Mouse (Mus musculus) lung, postnatal 14 days (tissue): ENCODE data around the gene Ebf1.

ENCODE experiments used
- DNase-seq: peaks from one replicate; pipeline ENCODE4 v3.0.0; 2021

The Ebf1 gene

DNA sequence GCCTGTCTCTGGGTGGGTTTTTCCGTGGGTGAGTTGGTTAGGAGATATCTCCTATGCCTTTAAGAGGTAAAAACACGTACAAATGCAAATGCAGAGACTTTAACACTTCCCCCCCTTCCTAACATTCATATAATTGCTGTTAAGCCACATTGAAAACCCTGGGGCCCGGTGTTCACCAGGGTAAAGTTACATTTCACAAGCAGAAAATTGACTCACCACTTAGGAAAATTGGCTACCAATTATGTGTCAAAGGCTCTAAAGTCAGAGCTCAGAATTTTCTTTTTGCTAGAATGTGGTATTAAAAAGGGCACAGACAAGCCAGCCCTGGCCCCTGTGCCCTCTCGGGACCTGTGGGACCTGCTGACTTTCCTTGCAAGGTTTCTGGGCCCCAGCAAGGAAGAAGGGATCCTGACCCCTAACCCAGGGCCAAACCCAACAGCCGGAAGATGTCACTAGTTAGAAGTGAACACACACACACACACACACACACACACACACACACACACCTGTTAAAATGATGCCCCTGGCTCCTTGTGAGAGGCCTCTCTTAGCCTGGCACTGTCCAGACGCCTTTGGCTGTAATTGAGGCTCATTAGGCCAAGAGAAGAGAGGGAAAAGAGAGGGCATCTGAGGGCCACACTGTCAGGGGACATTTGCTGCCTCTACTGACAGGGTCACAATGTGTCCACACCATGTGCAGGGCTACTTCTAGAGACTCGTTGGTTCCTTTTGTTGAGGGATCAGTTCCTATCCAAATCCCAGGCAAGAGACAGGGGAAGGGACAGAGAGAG is 48.8 kb downstream of the Ebf1 start:
- DNase-seq = no peak

- no peak for DNase-seq
Observed at GRCm38 (mm10) chr11:44666741-44667140, 49.6 kb downstream of the Ebf1 start.

GRCm38 (mm10) chr11:44681306-44681705 is 64.2 kb downstream of the Ebf1 start:
- no peak for DNase-seq

DNA sequence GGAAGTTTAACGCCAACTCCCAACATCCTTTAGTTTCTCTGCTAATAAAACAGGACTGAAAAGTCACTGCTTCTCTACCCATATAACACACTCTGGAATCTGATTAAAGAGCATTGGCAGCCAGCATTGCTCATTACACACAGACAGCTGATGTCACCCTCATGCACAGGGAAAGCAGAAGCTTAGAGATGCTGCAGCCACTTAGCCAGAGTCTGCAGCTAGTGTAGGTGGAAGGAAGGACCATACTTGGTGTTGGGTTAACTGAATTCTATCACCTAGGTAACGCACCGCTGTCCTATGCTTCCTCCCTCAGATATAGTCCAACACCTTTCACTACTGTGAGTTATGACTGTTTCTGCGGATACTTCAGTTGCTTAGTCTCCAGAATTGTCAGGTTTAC is 64.9 kb downstream of the Ebf1 start:
- no peak for DNase-seq

GRCm38 (mm10) chr11:44682703-44683539 is 65.8 kb downstream of the Ebf1 start:
- no peak for DNase-seq

DNA sequence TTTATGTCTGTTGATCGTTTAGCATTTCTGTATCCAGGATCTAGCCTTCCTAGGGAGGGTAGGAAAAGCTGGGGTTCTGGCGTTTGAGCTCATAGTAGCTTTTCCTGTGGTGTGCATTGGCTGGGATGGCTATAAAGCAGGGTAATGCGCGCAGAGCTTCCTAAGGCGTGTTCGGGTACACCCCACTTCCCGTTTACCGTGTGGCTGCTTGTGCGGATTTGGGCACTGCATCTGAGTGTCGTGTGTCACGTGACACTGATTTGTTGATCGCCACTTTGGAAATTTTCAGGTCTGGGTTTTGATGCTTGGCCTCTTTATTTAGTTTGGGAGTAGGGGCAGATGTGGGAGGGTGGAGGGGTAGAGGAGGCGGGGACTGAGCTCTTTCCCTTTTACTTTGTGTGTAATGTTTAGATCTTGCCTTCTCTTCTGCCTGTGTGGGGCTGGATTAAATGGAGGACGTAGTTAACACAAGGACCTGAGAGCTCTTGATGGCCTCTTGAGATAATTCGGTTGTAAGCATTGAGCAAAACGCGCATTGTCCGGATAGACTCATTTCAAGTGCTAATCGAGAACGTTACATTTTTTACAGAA is 67.5 kb downstream of the Ebf1 start:
- peak; percentile 37 for DNase-seq

DNA sequence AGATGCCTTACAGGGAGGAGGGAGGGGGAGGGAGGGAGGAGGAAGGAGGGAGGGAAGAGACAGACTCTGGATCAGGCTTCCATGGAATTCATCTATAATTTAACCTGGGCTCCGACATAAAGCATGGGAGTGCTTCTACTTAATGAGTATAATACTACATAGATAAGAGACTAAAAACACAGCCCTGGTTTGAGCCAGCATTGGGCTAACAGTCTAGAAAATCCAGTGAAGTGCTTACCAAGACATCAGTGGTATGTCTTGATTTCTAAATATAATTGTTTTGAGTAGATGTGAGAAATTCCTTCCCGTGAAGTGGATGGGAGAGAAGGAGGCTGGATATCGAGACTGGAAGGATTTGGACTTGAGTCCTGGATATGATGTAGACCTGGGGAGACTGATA is 68.0 kb downstream of the Ebf1 start:
- no peak for DNase-seq

GRCm38 (mm10) chr11:44685911-44686361 is 68.8 kb downstream of the Ebf1 start:
- peak; percentile 19 for DNase-seq

GRCm38 (mm10) chr11:44686378-44686777 is 69.3 kb downstream of the Ebf1 start:
- no peak for DNase-seq

- no peak for DNase-seq
Observed at GRCm38 (mm10) chr11:44688542-44688941, 71.4 kb downstream of the Ebf1 start.

- no peak for DNase-seq
Observed at GRCm38 (mm10) chr11:44689571-44690264, 72.6 kb downstream of the Ebf1 start.

GRCm38 (mm10) chr11:44690265-44690572 is 73.1 kb downstream of the Ebf1 start:
- no peak for DNase-seq

DNA sequence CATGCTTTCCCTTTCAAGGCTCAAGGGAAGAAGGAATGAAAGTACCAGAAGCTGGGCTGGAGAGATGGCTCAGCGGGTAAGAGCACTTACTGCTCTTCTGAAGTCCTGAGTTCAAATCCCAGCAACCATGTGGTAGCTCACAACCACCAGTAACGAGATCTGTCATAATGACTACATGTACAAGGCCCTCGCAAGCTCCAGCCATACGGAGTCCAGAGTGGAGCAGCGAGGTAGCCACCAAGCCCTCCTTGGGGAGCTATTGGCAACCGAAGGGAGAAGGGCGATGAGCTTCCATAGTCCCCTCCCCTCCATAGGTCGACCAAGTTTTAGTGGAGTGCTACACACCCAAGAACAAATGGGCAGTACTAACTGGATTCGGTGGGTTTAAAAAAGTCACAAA is 78.3 kb downstream of the Ebf1 start:
- no peak for DNase-seq

GRCm38 (mm10) chr11:44696539-44697201 is 79.6 kb downstream of the Ebf1 start:
- peak; percentile 45 for DNase-seq

GRCm38 (mm10) chr11:44700181-44700580 is 83.1 kb downstream of the Ebf1 start:
- DNase-seq = no peak

DNA sequence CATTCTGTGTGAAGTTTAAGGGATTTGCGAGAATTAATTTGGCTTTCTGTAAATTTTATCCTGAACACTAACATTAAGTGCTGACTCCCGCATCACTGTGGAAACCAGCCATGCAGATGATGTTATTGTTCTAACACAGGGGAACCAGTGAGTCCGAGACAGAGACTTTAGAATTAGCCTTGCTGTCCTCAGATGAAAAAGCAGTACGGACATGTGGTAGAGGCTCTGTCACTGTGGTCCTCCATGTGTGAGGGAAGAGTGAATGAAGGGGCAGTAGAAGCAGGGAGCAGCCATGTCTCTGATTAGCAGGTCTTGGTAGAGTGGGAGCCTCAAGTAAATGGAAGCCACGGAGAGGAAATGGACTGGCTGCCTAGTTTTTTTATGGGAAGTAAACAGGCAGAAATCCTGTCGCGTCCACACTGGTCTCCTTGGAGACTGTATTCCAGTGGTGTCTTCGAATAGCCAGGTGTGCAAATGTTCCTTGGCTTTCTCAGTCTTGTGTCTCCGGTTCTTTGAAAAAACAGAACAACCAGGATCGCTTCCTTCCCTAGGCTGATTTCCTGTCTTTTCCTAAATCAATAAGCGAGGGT is 84.2 kb downstream of the Ebf1 start:
- DNase-seq = no peak

DNA sequence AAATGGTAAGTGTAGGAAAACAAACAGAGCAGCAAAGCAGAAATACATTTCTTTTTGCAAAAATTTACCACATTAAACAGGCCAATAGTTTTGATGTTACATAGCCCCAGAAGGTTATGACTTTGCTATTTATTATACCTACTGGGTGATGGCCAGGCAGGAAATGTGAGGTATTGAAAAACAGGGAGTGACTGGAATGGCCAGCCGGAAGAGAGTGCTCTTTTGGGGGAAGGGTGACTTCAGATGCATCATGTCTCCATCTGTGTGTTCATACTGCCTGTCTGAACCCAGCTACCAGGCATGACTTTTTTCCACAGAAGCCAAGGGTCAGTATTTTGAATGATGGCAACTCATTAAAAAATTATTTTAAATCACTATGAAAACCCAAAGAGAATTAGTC is 84.7 kb downstream of the Ebf1 start:
- no peak for DNase-seq

GRCm38 (mm10) chr11:44702716-44703486 is 85.8 kb downstream of the Ebf1 start:
- DNase-seq = no peak

GRCm38 (mm10) chr11:44703951-44704350 is 86.8 kb downstream of the Ebf1 start:
- DNase-seq = no peak

DNA sequence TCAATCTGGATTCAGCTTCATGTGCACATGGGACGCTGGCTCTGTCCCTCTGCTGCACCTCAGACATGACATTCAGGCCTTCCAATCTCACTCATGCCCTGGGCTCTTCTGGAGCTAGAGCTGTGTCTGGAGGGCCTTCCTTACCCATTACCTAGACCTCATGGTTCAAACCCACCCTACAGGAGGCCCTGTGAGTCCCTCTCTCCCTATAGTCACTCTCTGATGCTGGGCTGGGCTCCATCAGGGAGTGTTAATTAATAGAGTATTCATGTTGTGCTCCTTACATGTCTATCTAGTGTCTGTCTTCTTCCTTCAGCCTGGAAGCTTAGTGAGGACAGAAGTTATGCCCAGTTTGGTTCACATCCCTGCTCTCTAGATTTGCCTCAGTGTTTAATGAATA is 88.7 kb downstream of the Ebf1 start:
- DNase-seq = no peak

DNA sequence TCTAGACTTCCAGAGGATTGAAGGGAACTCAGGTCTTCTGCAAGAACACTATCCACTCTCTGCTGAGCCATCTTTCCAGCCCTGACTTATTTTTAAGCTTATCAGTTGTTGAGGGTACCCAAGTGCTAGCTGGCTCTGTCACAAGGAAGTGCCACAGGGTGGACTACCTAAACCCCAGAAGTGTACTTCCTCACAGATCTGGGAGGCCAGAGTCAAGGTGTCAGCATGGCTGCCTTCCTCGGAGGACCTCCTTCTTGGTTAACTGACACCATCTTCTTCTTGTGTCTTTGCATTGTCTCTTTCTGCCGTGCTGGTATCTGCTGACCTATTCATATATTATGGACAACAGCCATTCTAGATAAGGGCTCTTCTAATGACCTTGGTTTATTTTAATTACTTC is 89.3 kb downstream of the Ebf1 start:
- no peak for DNase-seq
